Mouse (Mus musculus) forebrain, embryonic 15.5 days (tissue): Measurements from ENCODE around the gene Dusp14. TPM values are rescaled to one million over a fixed set of nuclear protein-coding genes. Genes with fewer than 3 reads are reported as not detected.

ENCODE experiments used
- ATAC-seq: fragments of 200-750 bp; cut with Nextera tagmentation; replicated peaks from 2 replicates; pipeline ENCODE4 v1.8.0; 2017; ENCODE audit warnings: mild to moderate bottlenecking, moderate TSS enrichment, moderate library complexity
- H3K27ac ChIP-seq: fragments of 300-500 bp; sonication (generic); replicated peaks from 2 replicates; pipeline ENCODE4 v1.5.1; 2015; ENCODE audit warnings: mild to moderate bottlenecking, inconsistent platforms
- H3K27me3 ChIP-seq: fragments of 300-500 bp; sonication (generic); 2 replicates; pipeline ENCODE4 v1.6.1; 2015; ENCODE audit warnings: inconsistent platforms
- H3K36me3 ChIP-seq: fragments of 300-500 bp; sonication (generic); 2 replicates; pipeline ENCODE4 v1.6.1; 2015; ENCODE audit warnings: mild to moderate bottlenecking, inconsistent platforms
- H3K4me1 ChIP-seq: fragments of 300-500 bp; sonication (generic); 2 replicates; pipeline ENCODE4 v1.6.1; 2015; ENCODE audit warnings: inconsistent platforms
- H3K4me2 ChIP-seq: fragments of 300-500 bp; sonication (generic); replicated peaks from 2 replicates; pipeline ENCODE4 v1.6.1; 2015; ENCODE audit warnings: mild to moderate bottlenecking, inconsistent platforms
- H3K4me3 ChIP-seq: fragments of 300-500 bp; sonication (generic); 2 replicates; pipeline ENCODE4 v1.5.1; 2015; ENCODE audit warnings: mild to moderate bottlenecking, inconsistent platforms
- H3K9ac ChIP-seq: fragments of 300-500 bp; sonication (generic); replicated peaks from 2 replicates; pipeline ENCODE4 v1.6.1; 2015; ENCODE audit warnings: mild to moderate bottlenecking, inconsistent platforms
- H3K9me3 ChIP-seq: fragments of 300-500 bp; sonication (generic); 2 replicates; pipeline ENCODE4 v1.6.1; 2016; ENCODE audit warnings: inconsistent platforms
- WGBS: fragments of 180-500 bp; shearing (Covaris S2); methylation state at CpG from one replicate; pipeline ENCODE4 v1.1.7; 2015; ENCODE audit warnings: mixed read lengths; 5-methylcytosine and 5-hydroxymethylcytosine counted together
- polyA plus RNA-seq: library from polyadenylated mRNA; unstranded; fragments of >200 nt; fragmentation: Nextera tagmentation; extraction: Ambion mirVana; gene quantifications from 2 replicates; pipeline ENCODE4 v1.2.1, GENCODE M21; 2015

Gene Dusp14
- 31.7 and 33.2 TPM in 2 replicates for polyA plus RNA-seq

- 21% methylated on average over 11 of the region's 11 CpGs for WGBS
- H3K27ac ChIP-seq = no peak within 1 kb of the TSS
Observed at GRCm38 (mm10) chr11:84069034-84069370, at the start of gene Dusp14. TSS of gene Dusp14 (minus strand) at chr11:84069261.

GRCm38 (mm10) chr11:84117431-84117830 is 48.4 kb upstream of the Dusp14 start:
- Histone ChIP-seq H3K4me2 (no peak overlapping the region), H3K36me3 (peaks cover 72% of the 10 kb centered on the region), H3K27me3 (no peaks in the 10 kb centered on the region), H3K9me3 (no peaks in the 10 kb centered on the region), H3K4me1 (no peaks in the 10 kb centered on the region), H3K27ac (no peak overlapping the region), H3K4me3 (no peak overlapping the region), H3K9ac (no peak overlapping the region)
- 91% methylated on average over 4 of the region's 4 CpGs for WGBS
- no peak for ATAC-seq

More at GRCm38 (mm10) chr11:84069034-84069370, at the start of gene Dusp14:
- no peaks in the 10 kb centered on the region for H3K9me3 ChIP-seq
- ATAC-seq = no peak
- H3K9ac ChIP-seq = peak within 1 kb of the TSS; percentile 70
- H3K4me2 ChIP-seq = peak within 1 kb of the TSS; percentile 87
- H3K4me3 ChIP-seq = peak within 1 kb of the TSS; percentile 76
- H3K36me3 ChIP-seq = no peaks in the 10 kb centered on the region
- peaks cover 38% of the 10 kb centered on the region for H3K4me1 ChIP-seq
- H3K27me3 ChIP-seq = no peaks in the 10 kb centered on the region

GRCm38 (mm10) chr11:84116221-84116620 is 47.2 kb upstream of the Dusp14 start:
- H3K36me3 ChIP-seq = peaks cover 60% of the 10 kb centered on the region
- H3K4me1 ChIP-seq = no peaks in the 10 kb centered on the region
- H3K9me3 ChIP-seq = no peaks in the 10 kb centered on the region

GRCm38 (mm10) chr11:84115646-84116045 is 46.6 kb upstream of the Dusp14 start:
- ATAC-seq = no peak
- H3K4me3 ChIP-seq = no peak overlapping the region
- no peaks in the 10 kb centered on the region for H3K9me3 ChIP-seq
- H3K4me2 ChIP-seq = no peak overlapping the region
- H3K27ac ChIP-seq = no peak overlapping the region
- no peak overlapping the region for H3K9ac ChIP-seq
- WGBS = 85% methylated on average over 9 of the region's 9 CpGs
- H3K36me3 ChIP-seq = peaks cover 58% of the 10 kb centered on the region
- H3K27me3 ChIP-seq = no peaks in the 10 kb centered on the region
- no peaks in the 10 kb centered on the region for H3K4me1 ChIP-seq

More at GRCm38 (mm10) chr11:84116221-84116620, 47.2 kb upstream of the Dusp14 start:
- no peak overlapping the region for H3K4me3 ChIP-seq
- no peak overlapping the region for H3K9ac ChIP-seq
- no peaks in the 10 kb centered on the region for H3K27me3 ChIP-seq
- 70% methylated on average over 2 of the region's 2 CpGs for WGBS
- H3K27ac ChIP-seq = no peak overlapping the region
- no peak for ATAC-seq
- H3K4me2 ChIP-seq = no peak overlapping the region

- ATAC-seq = no peak
- WGBS = 91% methylated on average over 5 of the region's 5 CpGs
- H3K36me3 ChIP-seq = peaks cover 56% of the 10 kb centered on the region
Observed at GRCm38 (mm10) chr11:84113623-84114022, 44.6 kb upstream of the Dusp14 start.

GRCm38 (mm10) chr11:84107137-84107536 is 38.1 kb upstream of the Dusp14 start:
- H3K4me2 ChIP-seq = no peak overlapping the region
- H3K36me3 ChIP-seq = peaks cover 77% of the 10 kb centered on the region
- no peak overlapping the region for H3K4me3 ChIP-seq
- H3K27ac ChIP-seq = no peak overlapping the region
- WGBS = 74% methylated on average over 2 of the region's 2 CpGs
- ATAC-seq = no peak
- no peaks in the 10 kb centered on the region for H3K9me3 ChIP-seq
- H3K4me1 ChIP-seq = no peaks in the 10 kb centered on the region
- H3K27me3 ChIP-seq = no peaks in the 10 kb centered on the region
- no peak overlapping the region for H3K9ac ChIP-seq

More at GRCm38 (mm10) chr11:84113623-84114022, 44.6 kb upstream of the Dusp14 start:
- no peaks in the 10 kb centered on the region for H3K9me3 ChIP-seq
- no peak overlapping the region for H3K4me3 ChIP-seq
- H3K4me1 ChIP-seq = no peaks in the 10 kb centered on the region
- no peak overlapping the region for H3K4me2 ChIP-seq
- H3K27ac ChIP-seq = no peak overlapping the region
- H3K9ac ChIP-seq = no peak overlapping the region
- no peaks in the 10 kb centered on the region for H3K27me3 ChIP-seq

GRCm38 (mm10) chr11:84104036-84104435 is 35.0 kb upstream of the Dusp14 start:
- H3K27me3 ChIP-seq = no peaks in the 10 kb centered on the region
- ATAC-seq = no peak
- WGBS = 95% methylated on average over 6 of the region's 6 CpGs
- no peaks in the 10 kb centered on the region for H3K9me3 ChIP-seq
- H3K4me3 ChIP-seq = no peak overlapping the region
- no peak overlapping the region for H3K4me2 ChIP-seq
- no peak overlapping the region for H3K27ac ChIP-seq
- peaks cover 5% of the 10 kb centered on the region; the same call in 1 of the 2 replicates for H3K4me1 ChIP-seq
- peaks cover 72% of the 10 kb centered on the region for H3K36me3 ChIP-seq
- H3K9ac ChIP-seq = no peak overlapping the region

GRCm38 (mm10) chr11:84101182-84101581 is 32.1 kb upstream of the Dusp14 start:
- no peaks in the 10 kb centered on the region for H3K9me3 ChIP-seq
- H3K4me2 ChIP-seq = no peak overlapping the region
- H3K4me1 ChIP-seq = peaks cover 10% of the 10 kb centered on the region; the same call in 1 of the 2 replicates
- no peak overlapping the region for H3K4me3 ChIP-seq
- H3K27me3 ChIP-seq = no peaks in the 10 kb centered on the region
- peaks cover 53% of the 10 kb centered on the region for H3K36me3 ChIP-seq
- no peak for ATAC-seq
- no peak overlapping the region for H3K9ac ChIP-seq
- H3K27ac ChIP-seq = no peak overlapping the region

GRCm38 (mm10) chr11:84097251-84097998 is 28.4 kb upstream of the Dusp14 start:
- H3K9me3 ChIP-seq = no peaks in the 10 kb centered on the region
- H3K36me3 ChIP-seq = peaks cover 26% of the 10 kb centered on the region
- ATAC-seq = no peak

GRCm38 (mm10) chr11:84095084-84095483 is 26.0 kb upstream of the Dusp14 start:
- no peaks in the 10 kb centered on the region for H3K27me3 ChIP-seq
- H3K9ac ChIP-seq = no peak overlapping the region
- H3K36me3 ChIP-seq = peaks cover 19% of the 10 kb centered on the region; the same call in 1 of the 2 replicates
- no peak for ATAC-seq
- H3K27ac ChIP-seq = no peak overlapping the region
- no peaks in the 10 kb centered on the region for H3K9me3 ChIP-seq
- peaks cover 9% of the 10 kb centered on the region; the same call in 1 of the 2 replicates for H3K4me1 ChIP-seq
- 70% methylated on average over 4 of the region's 4 CpGs for WGBS
- H3K4me3 ChIP-seq = no peak overlapping the region
- no peak overlapping the region for H3K4me2 ChIP-seq

More at GRCm38 (mm10) chr11:84097251-84097998, 28.4 kb upstream of the Dusp14 start:
- peaks cover 14% of the 10 kb centered on the region; the same call in 1 of the 2 replicates for H3K4me1 ChIP-seq
- H3K9ac ChIP-seq = no peak overlapping the region
- H3K27me3 ChIP-seq = no peaks in the 10 kb centered on the region
- H3K4me2 ChIP-seq = no peak overlapping the region
- 58% methylated on average over 5 of the region's 5 CpGs for WGBS
- H3K4me3 ChIP-seq = no peak overlapping the region
- H3K27ac ChIP-seq = no peak overlapping the region

- Histone ChIP-seq H3K9me3 (no peaks in the 10 kb centered on the region), H3K4me1 (peaks cover 4% of the 10 kb centered on the region; the same call in 1 of the 2 replicates), H3K27ac (no peak overlapping the region), H3K4me3 (no peak overlapping the region), H3K36me3 (peaks cover 35% of the 10 kb centered on the region; the same call in 1 of the 2 replicates), H3K9ac (no peak overlapping the region), H3K4me2 (no peak overlapping the region), H3K27me3 (no peaks in the 10 kb centered on the region)
- ATAC-seq = no peak
- WGBS = 88% methylated on average over 8 of the region's 8 CpGs
Observed at GRCm38 (mm10) chr11:84090572-84090971, 21.5 kb upstream of the Dusp14 start.

- H3K4me1 ChIP-seq = no peaks in the 10 kb centered on the region
- ATAC-seq = no peak
- no peaks in the 10 kb centered on the region for H3K9me3 ChIP-seq
- no peak overlapping the region for H3K27ac ChIP-seq
- H3K36me3 ChIP-seq = peaks cover 34% of the 10 kb centered on the region
- H3K27me3 ChIP-seq = no peaks in the 10 kb centered on the region
- WGBS = 75% methylated on average over 5 of the region's 5 CpGs
- H3K4me3 ChIP-seq = no peak overlapping the region
- no peak overlapping the region for H3K4me2 ChIP-seq
- H3K9ac ChIP-seq = no peak overlapping the region
Observed at GRCm38 (mm10) chr11:84081901-84082300, 12.8 kb upstream of the Dusp14 start.
